Mouse (Mus musculus): ENCODE results near the gene Ptchd1. TPM values are rescaled to one million over a fixed set of nuclear protein-coding genes. Genes with fewer than 3 reads are reported as not detected.

Gene Ptchd1
- polyA plus RNA-seq, 1 experiment from 2014 or later, result 0.73 TPM

GRCm38 (mm10) chrX:155591490-155591889 is 32.1 kb downstream of the Ptchd1 start:
- no peaks in the 10 kb centered on the region for H3K36me3 ChIP-seq (replicated peaks)
- H3K4me1 ChIP-seq, result no peaks in the 10 kb centered on the region
- no peak overlapping the region for H3K4me3 ChIP-seq
- no peaks in the 10 kb centered on the region for H3K27me3 ChIP-seq (ENCODE audit: poor library complexity, severe bottlenecking)
- DNase-seq (ENCODE audit: extremely low spot score, low spot score), result no peak
- WGBS, result 80% methylated on average over 3 of the region's 3 CpGs
- no peak overlapping the region for H3K27ac ChIP-seq
- H3K9me3 ChIP-seq, result no peaks in the 10 kb centered on the region

DNA sequence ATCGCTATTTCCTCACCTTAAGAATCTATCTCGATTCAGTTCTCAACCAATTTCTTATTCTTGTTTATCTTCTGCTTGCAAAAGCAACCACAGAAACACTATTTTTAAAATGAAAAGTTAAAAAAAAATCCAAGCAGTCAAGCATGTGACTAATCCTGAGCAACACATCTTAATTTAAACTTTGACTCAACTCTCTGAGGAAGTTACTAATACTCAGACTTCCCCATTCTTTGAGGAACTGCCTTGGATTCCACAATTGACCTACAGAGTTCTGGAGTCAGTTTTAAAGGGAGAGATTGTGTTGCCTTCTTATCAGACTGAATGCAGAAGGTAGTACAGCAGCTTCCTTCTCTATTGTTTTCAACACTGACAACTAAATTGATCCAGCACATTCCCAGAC is 39.0 kb downstream of the Ptchd1 start:
- no peaks in the 10 kb centered on the region for H3K4me1 ChIP-seq
- no peak for DNase-seq (ENCODE audit: extremely low spot score, low spot score)
- no peaks in the 10 kb centered on the region for H3K27me3 ChIP-seq (ENCODE audit: poor library complexity, severe bottlenecking)
- H3K27ac ChIP-seq, result no peak overlapping the region
- H3K4me3 ChIP-seq, result no peak overlapping the region
- WGBS, result 91% methylated on average over 2 of the region's 2 CpGs
- H3K36me3 ChIP-seq (replicated peaks), result no peaks in the 10 kb centered on the region
- H3K9me3 ChIP-seq, result no peaks in the 10 kb centered on the region

- Histone ChIP-seq H3K27me3 (ENCODE audit: poor library complexity, severe bottlenecking) (no peaks in the 10 kb centered on the region), H3K4me3 (no peak overlapping the region), H3K4me1 (no peaks in the 10 kb centered on the region)
These were observed 43.8 kb downstream of the Ptchd1 start for GRCm38 (mm10) chrX:155579791-155580190.

DNA sequence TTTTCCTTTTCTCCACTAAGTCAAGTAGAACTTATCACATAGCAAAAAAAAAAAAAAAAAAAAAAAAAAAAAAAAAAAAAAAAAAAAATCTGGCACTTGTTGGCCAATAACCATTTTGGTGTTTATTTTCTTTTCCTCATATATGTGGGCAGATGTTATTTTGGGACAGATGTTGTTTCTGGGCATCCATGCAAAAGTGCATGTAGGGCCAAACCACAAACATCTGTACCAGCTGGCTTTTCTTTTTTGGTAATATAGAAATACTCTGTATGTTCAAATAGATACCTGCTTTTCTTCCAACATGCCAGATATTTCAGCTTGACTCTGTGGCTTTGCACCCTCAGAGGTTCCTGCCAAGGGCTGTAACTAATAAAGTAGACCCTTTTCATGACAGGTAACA is 51.2 kb downstream of the Ptchd1 start:
- no peaks in the 10 kb centered on the region for H3K9me3 ChIP-seq
- no peaks in the 10 kb centered on the region for H3K4me1 ChIP-seq
- H3K27ac ChIP-seq, result no peak overlapping the region
- no peaks in the 10 kb centered on the region for H3K27me3 ChIP-seq (ENCODE audit: poor library complexity, severe bottlenecking)
- DNase-seq (ENCODE audit: extremely low spot score, low spot score), result no peak
- H3K36me3 ChIP-seq (replicated peaks), result no peaks in the 10 kb centered on the region
- no peak overlapping the region for H3K4me3 ChIP-seq

More at GRCm38 (mm10) chrX:155579791-155580190, 43.8 kb downstream of the Ptchd1 start:
- no peak overlapping the region for H3K27ac ChIP-seq
- DNase-seq (ENCODE audit: extremely low spot score, low spot score), result no peak
- H3K9me3 ChIP-seq, result no peaks in the 10 kb centered on the region
- H3K36me3 ChIP-seq (replicated peaks), result no peaks in the 10 kb centered on the region

GRCm38 (mm10) chrX:155543780-155544179 is 79.8 kb downstream of the Ptchd1 start:
- DNase-seq (ENCODE audit: extremely low spot score, low spot score), result no peak
- Histone ChIP-seq H3K36me3 (replicated peaks) (no peaks in the 10 kb centered on the region), H3K27ac (no peak overlapping the region), H3K27me3 (ENCODE audit: poor library complexity, severe bottlenecking) (no peaks in the 10 kb centered on the region), H3K4me1 (no peaks in the 10 kb centered on the region), H3K4me3 (no peak overlapping the region), H3K9me3 (no peaks in the 10 kb centered on the region)

Other genes starting within 250 kb of the Ptchd1 start
- gene Gm15155, start 927 bp upstream of the Ptchd1 start, polyA plus RNA-seq (2016; fragmentation: Nextera tagmentation; extraction: Ambion mirVana), result not detected in 2 replicates